In genomic region chr7:18962171-18962792, GRCm38 (mm10) we compare ENCODE assay signal across 9 mouse cellular contexts. TPM values are rescaled to one million over a fixed set of nuclear protein-coding genes. Genes with fewer than 3 reads are reported as not detected.
DNase-seq lines count a peak whose midpoint lies in the region; ATAC-seq and TF ChIP-seq lines count a peak whose summit lies in the region.
"Had no signal": no experiment of that assay in that cellular context is flagged by ENCODE, and none has a peak within 500 bp of the region (broad histone marks: within the 10 kb centered on the region; RNA-seq: fewer than 3 reads in every experiment).

No protein-coding gene starts in this region.

- TF ChIP-seq POLR2A in limb, embryonic 14.5 days (IDR thresholded peaks at IDR 0.05; ENCODE audit: borderline replicate concordance, extremely low read depth, insufficient read depth, insufficient read length), result no peak

- H3K27me3 ChIP-seq in liver, embryonic 11.5 days (replicated peaks; ENCODE audit: control insufficient read depth, insufficient read depth, low read length), result peaks cover 88% of the 10 kb centered on the region
- peaks cover 83% of the 10 kb centered on the region for H3K27me3 ChIP-seq in liver, postnatal 0 days (ENCODE audit: insufficient read depth, low read length)
- peaks cover 11% of the 10 kb centered on the region; the same call in 1 of the 2 replicates for H3K27me3 ChIP-seq in forebrain, embryonic 11.5 days (ENCODE audit: control insufficient read depth, insufficient read depth, low read length)
- H3K27me3 ChIP-seq in limb, embryonic 14.5 days (ENCODE audit: control insufficient read depth, insufficient read depth, low read length), result peaks cover 73% of the 10 kb centered on the region
- H3K27me3 ChIP-seq in stomach, embryonic 15.5 days (replicated peaks), result peaks cover 74% of the 10 kb centered on the region

- WGBS in liver, embryonic 11.5 days, result 2% methylated on average over 17 of the region's 17 CpGs
- WGBS in liver, postnatal 0 days (ENCODE audit: insufficient replicate concordance), result 3% methylated on average over 17 of the region's 17 CpGs
- WGBS in forebrain, embryonic 11.5 days, result under 1% methylated on average over 17 of the region's 17 CpGs
- under 1% methylated on average over 17 of the region's 17 CpGs for WGBS in limb, embryonic 14.5 days
- 3% methylated on average over 17 of the region's 17 CpGs for WGBS in stomach, embryonic 15.5 days

- H3K4me2 ChIP-seq in liver, embryonic 11.5 days, result peak overlapping the region; percentile 44
- no peak overlapping the region for H3K4me2 ChIP-seq in liver, postnatal 0 days (ENCODE audit: low read depth, low read length)
- H3K4me2 ChIP-seq in forebrain, embryonic 11.5 days (ENCODE audit: low read depth, low read length, severe bottlenecking), result peak overlapping the region; percentile 80
- no peak overlapping the region for H3K4me2 ChIP-seq in limb, embryonic 14.5 days (replicated peaks; ENCODE audit: low read depth, low read length, severe bottlenecking)
- peak overlapping the region; percentile 43 for H3K4me2 ChIP-seq in stomach, embryonic 15.5 days

- no peaks in the 10 kb centered on the region for H3K9me3 ChIP-seq in liver, embryonic 11.5 days (ENCODE audit: control insufficient read depth, low read length)
- H3K9me3 ChIP-seq in liver, postnatal 0 days (ENCODE audit: low read length), result no peaks in the 10 kb centered on the region
- no peaks in the 10 kb centered on the region for H3K9me3 ChIP-seq in forebrain, embryonic 11.5 days (ENCODE audit: control insufficient read depth, low read length)
- H3K9me3 ChIP-seq in limb, embryonic 14.5 days (ENCODE audit: control insufficient read depth, low read length), result no peaks in the 10 kb centered on the region
- H3K9me3 ChIP-seq in stomach, embryonic 15.5 days, result no peaks in the 10 kb centered on the region

- no peaks in the 10 kb centered on the region for H3K36me3 ChIP-seq in liver, embryonic 11.5 days (ENCODE audit: control insufficient read depth, insufficient read depth, low read length)
- H3K36me3 ChIP-seq in liver, postnatal 0 days (replicated peaks; ENCODE audit: insufficient read depth, low read length), result no peaks in the 10 kb centered on the region
- no peaks in the 10 kb centered on the region for H3K36me3 ChIP-seq in forebrain, embryonic 11.5 days (ENCODE audit: control insufficient read depth, insufficient read depth, low read length)
- H3K36me3 ChIP-seq in limb, embryonic 14.5 days (ENCODE audit: control insufficient read depth, insufficient read depth, low read length), result no peaks in the 10 kb centered on the region
- no peaks in the 10 kb centered on the region for H3K36me3 ChIP-seq in stomach, embryonic 15.5 days

- H3K4me3 ChIP-seq in liver, embryonic 11.5 days (ENCODE audit: low read depth, low read length), result peak overlapping the region; percentile 2; the same call in 1 of the 2 replicates
- H3K4me3 ChIP-seq in liver, postnatal 0 days (ENCODE audit: low read depth, low read length), result no peak overlapping the region; the same call in 1 of the 2 replicates
- peak overlapping the region; percentile 35 for H3K4me3 ChIP-seq in forebrain, embryonic 11.5 days (ENCODE audit: low read depth, low read length)
- H3K4me3 ChIP-seq in limb, embryonic 14.5 days (replicated peaks; ENCODE audit: low read length), result peak overlapping the region; percentile 7; the same call in 1 of the 2 replicates
- peak overlapping the region; percentile 8; the same call in 1 of the 2 replicates for H3K4me3 ChIP-seq in stomach, embryonic 15.5 days (replicated peaks)

- no peak for ATAC-seq in liver, embryonic 11.5 days (replicated peaks; ENCODE audit: low FRiP score)
- no peak for ATAC-seq in liver, postnatal 0 days
- ATAC-seq in forebrain, embryonic 11.5 days (replicated peaks; ENCODE audit: low FRiP score), result no peak
- no peak for ATAC-seq in limb, embryonic 14.5 days (ENCODE audit: low FRiP score, low read depth)
- no peak for ATAC-seq in stomach, embryonic 15.5 days (ENCODE audit: insufficient read depth, low FRiP score, low read depth)
- ATAC-seq in megakaryocyte, adult 5-6 weeks (ENCODE audit: poor library complexity, severe bottlenecking), result no peak

- TF ChIP-seq CTCF in liver, postnatal 0 days (IDR thresholded peaks at IDR 0.05; ENCODE audit: low read depth), result no peak

- H3K27ac ChIP-seq in liver, embryonic 11.5 days (ENCODE audit: low read depth, low read length), result no peak overlapping the region
- no peak overlapping the region for H3K27ac ChIP-seq in liver, postnatal 0 days (ENCODE audit: low read depth)
- no peak overlapping the region for H3K27ac ChIP-seq in forebrain, embryonic 11.5 days (ENCODE audit: low read depth, low read length)
- no peak overlapping the region for H3K27ac ChIP-seq in limb, embryonic 14.5 days (replicated peaks; ENCODE audit: low read depth, low read length)
- H3K27ac ChIP-seq in stomach, embryonic 15.5 days, result no peak overlapping the region

- intact Hi-C loops in left cerebral cortex, postnatal 10 days (cut with DNase I), result loop anchor here (5.0 kb wide), 1 partner anchor 35 kb away; the partner anchor contains the start of gene Nova2
- intact Hi-C loops in gastrocnemius, postnatal 36 days (cut with DNase I), result loop anchor here (5.0 kb wide), 1 partner anchor 65 kb away; no protein-coding TSS in a partner anchor

- DNase-seq in liver, embryonic 11.5 days (ENCODE audit: low spot score), result no peak
- DNase-seq in liver, postnatal 0 days, result no peak
- DNase-seq in forebrain, embryonic 11.5 days (ENCODE audit: low spot score), result no peak
- DNase-seq in limb, embryonic 14.5 days (ENCODE audit: low spot score), result no peak
- no peak for DNase-seq in left cerebral cortex, postnatal 10 days (ENCODE audit: extremely low spot score in 1 of 2, low spot score in 2 of 2)
- DNase-seq in gastrocnemius, postnatal 36 days, result no peak
- DNase-seq: kidney, postnatal 36 days had no signal

- H3K9ac ChIP-seq in liver, embryonic 11.5 days (ENCODE audit: low read depth, low read length), result no peak overlapping the region
- no peak overlapping the region for H3K9ac ChIP-seq in liver, postnatal 0 days (replicated peaks)
- H3K9ac ChIP-seq in forebrain, embryonic 11.5 days (ENCODE audit: low read length), result peak overlapping the region; percentile 37; the same call in 1 of the 2 replicates
- no peak overlapping the region for H3K9ac ChIP-seq in limb, embryonic 14.5 days (ENCODE audit: low read depth, low read length, severe bottlenecking)
- H3K9ac ChIP-seq in stomach, embryonic 15.5 days, result no peak overlapping the region

- H3K4me1 ChIP-seq in liver, embryonic 11.5 days (replicated peaks; ENCODE audit: control insufficient read depth, insufficient read depth, low read length), result no peaks in the 10 kb centered on the region; the same call in 1 of the 2 replicates
- peaks cover 12% of the 10 kb centered on the region; the same call in 1 of the 2 replicates for H3K4me1 ChIP-seq in liver, postnatal 0 days (ENCODE audit: insufficient read depth)
- peaks cover 24% of the 10 kb centered on the region for H3K4me1 ChIP-seq in forebrain, embryonic 11.5 days (replicated peaks; ENCODE audit: control insufficient read depth, insufficient read depth, low read length)
- peaks cover 6% of the 10 kb centered on the region; the same call in 1 of the 2 replicates for H3K4me1 ChIP-seq in limb, embryonic 14.5 days (ENCODE audit: control insufficient read depth, insufficient read depth, low read length)
- H3K4me1 ChIP-seq in stomach, embryonic 15.5 days, result peaks cover 23% of the 10 kb centered on the region

- TF ChIP-seq EP300 in liver, postnatal 0 days (IDR thresholded peaks at IDR 0.05; ENCODE audit: low read depth), result no peak

RNA-seq across cellular contexts. Expression of gene Nanos2, which starts 24.9 kb away (rescaled TPM):
- not detected in 2 replicates for polyA plus RNA-seq in liver, embryonic 11.5 days (2014; fragmentation: Nextera tagmentation; extraction: Ambion mirVana)
- not detected in 2 replicates for polyA plus RNA-seq in liver, postnatal 0 days (2015; fragmentation: Nextera tagmentation; extraction: Ambion mirVana)
- polyA plus RNA-seq in forebrain, embryonic 11.5 days (2014; fragmentation: Nextera tagmentation; extraction: Ambion mirVana), result not detected in 2 replicates
- polyA plus RNA-seq in limb, embryonic 14.5 days (2012; rRNA removed), result 0.06 TPM in 1 of 2 replicates, not detected in the other
- polyA plus RNA-seq in limb, embryonic 14.5 days (2014; fragmentation: Nextera tagmentation; extraction: Ambion mirVana), result not detected in 2 replicates
- not detected in 2 replicates for polyA plus RNA-seq in stomach, embryonic 15.5 days (2015; fragmentation: Nextera tagmentation; extraction: Ambion mirVana)
- total RNA-seq in left cerebral cortex, postnatal 10 days (2021), result under 1 TPM; 0.71 to 0.95 TPM
- total RNA-seq in megakaryocyte, adult 5-6 weeks (2015), result not detected in 2 replicates
- not detected in 2 replicates for total RNA-seq in megakaryocyte, adult 5-6 weeks (2017)
- total RNA-seq in gastrocnemius, postnatal 36 days (2021), result not detected

RNA-seq across cellular contexts. Expression of gene Mypop, which starts 28.8 kb away (rescaled TPM):
- 1.5 and 2.2 TPM in 2 replicates for polyA plus RNA-seq in liver, embryonic 11.5 days (2014; fragmentation: Nextera tagmentation; extraction: Ambion mirVana)
- polyA plus RNA-seq in liver, postnatal 0 days (2015; fragmentation: Nextera tagmentation; extraction: Ambion mirVana), result 0.39 and 0.55 TPM in 2 replicates
- polyA plus RNA-seq in forebrain, embryonic 11.5 days (2014; fragmentation: Nextera tagmentation; extraction: Ambion mirVana), result 4.6 and 4.7 TPM in 2 replicates
- polyA plus RNA-seq in limb, embryonic 14.5 days (2012; rRNA removed), result 13.6 and 19.3 TPM in 2 replicates
- polyA plus RNA-seq in limb, embryonic 14.5 days (2014; fragmentation: Nextera tagmentation; extraction: Ambion mirVana), result 5.3 and 5.7 TPM in 2 replicates
- 2.8 and 3.7 TPM in 2 replicates for polyA plus RNA-seq in stomach, embryonic 15.5 days (2015; fragmentation: Nextera tagmentation; extraction: Ambion mirVana)
- total RNA-seq in left cerebral cortex, postnatal 10 days (2021), result 10 to 100 TPM; 30.8 to 31.7 TPM
- total RNA-seq in megakaryocyte, adult 5-6 weeks (2015), result 0.25 TPM in 1 of 2 replicates, not detected in the other
- 0.15 and 0.24 TPM in 2 replicates for total RNA-seq in megakaryocyte, adult 5-6 weeks (2017)
- 1 to 10 TPM; 4.7 to 6.4 TPM for total RNA-seq in gastrocnemius, postnatal 36 days (2021)

RNA-seq across cellular contexts. Expression of gene Nova2, which starts 36.6 kb away (rescaled TPM):
- 0.22 and 0.41 TPM in 2 replicates for polyA plus RNA-seq in liver, embryonic 11.5 days (2014; fragmentation: Nextera tagmentation; extraction: Ambion mirVana)
- polyA plus RNA-seq in liver, postnatal 0 days (2015; fragmentation: Nextera tagmentation; extraction: Ambion mirVana), result 0.08 and 0.12 TPM in 2 replicates
- polyA plus RNA-seq in forebrain, embryonic 11.5 days (2014; fragmentation: Nextera tagmentation; extraction: Ambion mirVana), result 6.9 and 8.3 TPM in 2 replicates
- 1.3 TPM in 2 replicates for polyA plus RNA-seq in limb, embryonic 14.5 days (2012; rRNA removed)
- polyA plus RNA-seq in limb, embryonic 14.5 days (2014; fragmentation: Nextera tagmentation; extraction: Ambion mirVana), result 0.37 and 0.57 TPM in 2 replicates
- polyA plus RNA-seq in stomach, embryonic 15.5 days (2015; fragmentation: Nextera tagmentation; extraction: Ambion mirVana), result 0.63 TPM in 2 replicates
- 100 to 1,000 TPM; 114 to 118 TPM for total RNA-seq in left cerebral cortex, postnatal 10 days (2021)
- not detected in 2 replicates for total RNA-seq in megakaryocyte, adult 5-6 weeks (2015)
- not detected in 2 replicates for total RNA-seq in megakaryocyte, adult 5-6 weeks (2017)
- total RNA-seq in gastrocnemius, postnatal 36 days (2021), result 1 to 10 TPM; 1.7 to 1.8 TPM

RNA-seq across cellular contexts. Expression of gene Irf2bp1, which starts 41.6 kb away (rescaled TPM):
- 23.3 and 24.9 TPM in 2 replicates for polyA plus RNA-seq in liver, embryonic 11.5 days (2014; fragmentation: Nextera tagmentation; extraction: Ambion mirVana)
- 6.3 and 8.8 TPM in 2 replicates for polyA plus RNA-seq in liver, postnatal 0 days (2015; fragmentation: Nextera tagmentation; extraction: Ambion mirVana)
- polyA plus RNA-seq in forebrain, embryonic 11.5 days (2014; fragmentation: Nextera tagmentation; extraction: Ambion mirVana), result 31.6 and 39.4 TPM in 2 replicates
- polyA plus RNA-seq in limb, embryonic 14.5 days (2012; rRNA removed), result 36.1 and 46.8 TPM in 2 replicates
- polyA plus RNA-seq in limb, embryonic 14.5 days (2014; fragmentation: Nextera tagmentation; extraction: Ambion mirVana), result 34.2 and 37.3 TPM in 2 replicates
- 23.5 and 28.0 TPM in 2 replicates for polyA plus RNA-seq in stomach, embryonic 15.5 days (2015; fragmentation: Nextera tagmentation; extraction: Ambion mirVana)
- total RNA-seq in left cerebral cortex, postnatal 10 days (2021), result 10 to 100 TPM; 44.8 to 46.1 TPM
- 11.4 and 14.5 TPM in 2 replicates for total RNA-seq in megakaryocyte, adult 5-6 weeks (2015)
- total RNA-seq in megakaryocyte, adult 5-6 weeks (2017), result 6.9 and 8.2 TPM in 2 replicates
- 10 to 100 TPM; 13.8 to 15.1 TPM for total RNA-seq in gastrocnemius, postnatal 36 days (2021)

RNA-seq across cellular contexts. Expression of gene Ccdc61, which starts 52.1 kb away (rescaled TPM):
- 20.8 and 21.1 TPM in 2 replicates for polyA plus RNA-seq in liver, embryonic 11.5 days (2014; fragmentation: Nextera tagmentation; extraction: Ambion mirVana)
- polyA plus RNA-seq in liver, postnatal 0 days (2015; fragmentation: Nextera tagmentation; extraction: Ambion mirVana), result 5.6 and 7.5 TPM in 2 replicates
- 32.2 and 32.6 TPM in 2 replicates for polyA plus RNA-seq in forebrain, embryonic 11.5 days (2014; fragmentation: Nextera tagmentation; extraction: Ambion mirVana)
- 46.7 and 50.1 TPM in 2 replicates for polyA plus RNA-seq in limb, embryonic 14.5 days (2012; rRNA removed)
- 23.9 and 29.0 TPM in 2 replicates for polyA plus RNA-seq in limb, embryonic 14.5 days (2014; fragmentation: Nextera tagmentation; extraction: Ambion mirVana)
- 26.1 and 29.2 TPM in 2 replicates for polyA plus RNA-seq in stomach, embryonic 15.5 days (2015; fragmentation: Nextera tagmentation; extraction: Ambion mirVana)
- total RNA-seq in left cerebral cortex, postnatal 10 days (2021), result 10 to 100 TPM; 12.8 to 13.4 TPM
- total RNA-seq in megakaryocyte, adult 5-6 weeks (2015), result 12.9 and 15.3 TPM in 2 replicates
- 8.9 and 12.2 TPM in 2 replicates for total RNA-seq in megakaryocyte, adult 5-6 weeks (2017)
- 1 to 10 TPM; 5.2 to 6.1 TPM for total RNA-seq in gastrocnemius, postnatal 36 days (2021)

Comparison
In these comparisons a context has a peak if more than half of its experiments do, and no peak if none do; other contexts are left out.
1. H3K4me2 ChIP-seq: peak in liver, embryonic 11.5 days (single experiment), forebrain, embryonic 11.5 days (single experiment) and stomach, embryonic 15.5 days (single experiment); none in liver, postnatal 0 days (single experiment) and limb, embryonic 14.5 days (single experiment).